Mouse (Mus musculus): Measurements from ENCODE around the gene Rabgap1l. TPM values are rescaled to one million over a fixed set of nuclear protein-coding genes. Genes with fewer than 3 reads are reported as not detected.

The Rabgap1l gene
- polyA plus RNA-seq, 1 experiment from 2014 or later, result 69.3 TPM

DNA sequence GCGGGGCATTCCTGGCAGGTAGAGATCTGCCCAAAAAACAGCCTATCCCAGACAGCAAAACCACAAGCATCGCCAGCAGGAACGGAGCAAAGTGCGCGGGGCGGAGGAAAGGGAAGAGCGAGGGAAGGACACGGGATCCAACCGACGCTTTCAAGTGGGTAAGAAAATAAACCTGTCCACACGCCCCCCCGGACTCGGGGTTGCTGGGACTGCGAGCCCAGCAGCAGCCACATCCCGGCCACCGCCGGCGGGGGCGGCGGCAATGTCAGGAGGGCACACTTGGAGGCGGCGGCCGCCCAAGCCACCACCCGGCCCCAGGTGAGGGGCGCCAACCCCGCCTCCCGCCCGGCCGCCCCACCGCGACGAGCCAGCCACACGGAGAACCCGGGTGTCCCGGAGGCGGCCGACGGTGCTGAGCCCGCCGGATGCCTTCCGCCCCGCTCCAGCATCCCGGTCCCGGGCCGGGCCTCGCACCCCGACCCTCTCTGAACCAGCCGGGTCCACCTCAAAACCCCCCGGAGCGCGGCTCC lies 790 bp downstream of the Rabgap1l start:
- Histone ChIP-seq H3K36me3 (ENCODE audit: control insufficient read depth, insufficient read depth, low read length) (no peaks in the 10 kb centered on the region), H3K4me3 (ENCODE audit: low read depth, low read length) (peak overlapping the region; percentile 97), H3K9me3 (ENCODE audit: control insufficient read depth, low read length) (no peaks in the 10 kb centered on the region), H3K27me3 (replicated peaks; ENCODE audit: control insufficient read depth, insufficient read depth, low read length) (no peaks in the 10 kb centered on the region), H3K9ac (ENCODE audit: low read depth, low read length) (peak overlapping the region; percentile 93), H3K4me1 (replicated peaks; ENCODE audit: control insufficient read depth, insufficient read depth, low read length) (peaks cover 11% of the 10 kb centered on the region), H3K27ac (ENCODE audit: low read depth, low read length) (peak overlapping the region; percentile 88), H3K4me2 (peak overlapping the region; percentile 84)
- DNase-seq (ENCODE audit: low spot score), result peak; percentile 73
- ATAC-seq (replicated peaks; ENCODE audit: low FRiP score), result peak; percentile 55
- under 1% methylated on average over 49 of the region's 51 CpGs for WGBS

DNA sequence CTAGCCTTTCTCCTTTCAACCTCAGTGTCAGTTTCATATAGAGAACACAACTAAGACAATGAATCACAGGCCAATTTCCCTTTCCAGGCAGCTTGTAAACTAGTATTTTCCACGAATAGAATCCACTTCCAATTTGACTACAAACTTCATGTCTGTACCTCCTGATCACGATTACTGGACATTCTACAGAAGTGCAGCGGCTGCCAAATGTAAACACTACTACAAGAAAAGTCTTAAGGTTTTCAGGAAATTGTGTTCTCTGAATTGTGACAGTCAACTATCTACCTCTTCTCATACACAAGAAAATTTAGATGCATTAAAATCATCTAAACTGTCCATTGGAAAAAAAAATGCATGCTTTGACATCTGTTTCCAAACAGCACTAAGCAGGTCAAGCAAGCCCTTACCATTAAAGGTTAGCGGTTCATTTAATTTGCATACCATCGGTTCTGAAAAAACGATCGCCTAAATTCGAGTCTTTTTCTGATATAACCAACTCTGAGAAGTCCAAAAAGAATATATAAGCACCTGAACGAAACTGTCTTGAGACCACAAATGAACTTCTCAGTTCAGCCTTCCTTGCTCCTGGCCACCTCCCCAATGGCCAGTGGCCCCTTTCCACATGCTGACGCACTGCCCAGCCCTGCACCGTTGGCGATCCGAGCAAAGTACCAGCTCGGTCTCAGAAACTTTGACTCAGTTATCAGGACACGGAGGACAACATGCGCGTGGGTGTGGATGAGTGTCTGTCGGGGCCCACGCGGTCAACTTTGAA lies 1.4 kb downstream of the Rabgap1l start:
- Histone ChIP-seq H3K4me1 (replicated peaks; ENCODE audit: control insufficient read depth, insufficient read depth, low read length) (peaks cover 15% of the 10 kb centered on the region), H3K27me3 (replicated peaks; ENCODE audit: control insufficient read depth, insufficient read depth, low read length) (no peaks in the 10 kb centered on the region), H3K36me3 (ENCODE audit: control insufficient read depth, insufficient read depth, low read length) (no peaks in the 10 kb centered on the region), H3K4me2 (peak overlapping the region; percentile 84), H3K4me3 (ENCODE audit: low read depth, low read length) (peak overlapping the region; percentile 97), H3K9me3 (ENCODE audit: control insufficient read depth, low read length) (no peaks in the 10 kb centered on the region), H3K9ac (ENCODE audit: low read depth, low read length) (peak overlapping the region; percentile 93), H3K27ac (ENCODE audit: low read depth, low read length) (peak overlapping the region; percentile 88)
- DNase-seq (ENCODE audit: low spot score) (no peak), ATAC-seq (replicated peaks; ENCODE audit: low FRiP score) (peak; percentile 4; the same call in 1 of the 2 replicates)
- 8% methylated on average over 20 of the region's 20 CpGs for WGBS

DNA sequence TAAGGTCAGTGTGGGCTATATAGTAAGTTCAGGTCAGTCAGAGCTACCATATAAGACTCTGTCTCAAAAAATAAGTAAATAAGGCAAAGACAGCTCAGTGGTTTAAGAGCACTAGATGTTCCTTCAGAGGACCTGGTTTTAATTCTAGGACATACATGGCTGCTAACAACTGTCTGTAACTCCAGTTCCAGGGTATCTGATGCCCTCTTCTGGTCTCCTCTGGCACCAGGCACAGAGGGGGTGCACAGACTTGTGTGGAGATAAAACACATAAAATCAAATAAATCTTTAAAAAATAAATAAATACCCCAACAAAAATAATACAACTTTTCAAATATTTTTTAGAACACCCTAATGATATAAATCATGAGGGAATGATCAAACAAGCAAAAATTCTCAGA lies 2.4 kb downstream of the Rabgap1l start:
- Histone ChIP-seq H3K27ac (ENCODE audit: low read depth, low read length) (no peak overlapping the region), H3K4me2 (peak overlapping the region; percentile 84), H3K9ac (ENCODE audit: low read depth, low read length) (no peak overlapping the region), H3K4me3 (ENCODE audit: low read depth, low read length) (no peak overlapping the region), H3K4me1 (replicated peaks; ENCODE audit: control insufficient read depth, insufficient read depth, low read length) (peaks cover 21% of the 10 kb centered on the region), H3K36me3 (ENCODE audit: control insufficient read depth, insufficient read depth, low read length) (no peaks in the 10 kb centered on the region), H3K27me3 (replicated peaks; ENCODE audit: control insufficient read depth, insufficient read depth, low read length) (no peaks in the 10 kb centered on the region), H3K9me3 (ENCODE audit: control insufficient read depth, low read length) (no peaks in the 10 kb centered on the region)
- DNase-seq (ENCODE audit: low spot score) (no peak), ATAC-seq (replicated peaks; ENCODE audit: low FRiP score) (no peak)

DNA sequence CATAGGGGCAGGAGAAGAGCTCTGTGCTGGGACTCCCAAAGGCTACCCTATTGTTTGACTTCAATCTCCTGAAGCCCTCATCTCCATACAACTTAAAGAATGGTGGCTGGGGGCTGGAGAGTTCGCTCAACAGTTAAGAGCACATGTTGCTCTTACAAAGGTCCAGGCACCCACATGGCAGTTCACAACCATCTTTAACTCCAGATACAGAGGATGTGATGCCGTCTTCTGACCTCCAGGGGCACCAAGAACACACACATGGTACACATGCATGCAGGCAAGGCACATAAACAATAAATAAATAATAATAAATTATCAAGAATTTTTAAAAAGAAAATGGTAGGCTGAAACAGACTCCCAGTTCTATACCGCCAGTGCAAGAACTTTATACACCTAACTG lies 3.1 kb downstream of the Rabgap1l start:
- no peak for ATAC-seq (replicated peaks; ENCODE audit: low FRiP score)
- Histone ChIP-seq H3K36me3 (ENCODE audit: control insufficient read depth, insufficient read depth, low read length) (no peaks in the 10 kb centered on the region), H3K4me2 (no peak overlapping the region), H3K4me3 (ENCODE audit: low read depth, low read length) (no peak overlapping the region), H3K27me3 (replicated peaks; ENCODE audit: control insufficient read depth, insufficient read depth, low read length) (no peaks in the 10 kb centered on the region), H3K9ac (ENCODE audit: low read depth, low read length) (no peak overlapping the region), H3K27ac (ENCODE audit: low read depth, low read length) (no peak overlapping the region), H3K4me1 (replicated peaks; ENCODE audit: control insufficient read depth, insufficient read depth, low read length) (peaks cover 17% of the 10 kb centered on the region), H3K9me3 (ENCODE audit: control insufficient read depth, low read length) (no peaks in the 10 kb centered on the region)
- DNase-seq (ENCODE audit: low spot score), result no peak
- 83% methylated on average over 3 of the region's 3 CpGs for WGBS

DNA sequence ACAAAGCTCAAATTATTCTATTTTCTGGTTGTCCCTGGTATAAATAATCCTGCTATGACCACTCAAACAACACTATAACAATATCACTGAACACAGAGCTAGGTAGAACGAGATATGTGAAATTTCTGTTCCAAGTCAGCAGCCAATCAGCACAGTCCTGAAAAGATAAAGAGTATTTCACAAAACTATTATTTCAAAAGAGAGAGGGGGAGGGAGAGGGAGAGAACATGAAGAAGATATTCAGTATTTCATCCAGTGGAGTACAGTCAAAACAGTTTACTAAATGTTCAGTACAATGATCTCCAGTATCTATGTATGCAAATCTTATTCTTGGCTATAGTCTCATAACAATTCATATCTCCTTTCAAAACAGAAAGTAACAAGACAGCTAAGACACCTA lies 5.1 kb downstream of the Rabgap1l start:
- ATAC-seq (replicated peaks; ENCODE audit: low FRiP score) (no peak), DNase-seq (ENCODE audit: low spot score) (no peak)
- Histone ChIP-seq H3K27me3 (replicated peaks; ENCODE audit: control insufficient read depth, insufficient read depth, low read length) (no peaks in the 10 kb centered on the region), H3K27ac (ENCODE audit: low read depth, low read length) (peak overlapping the region; percentile 61; the same call in 1 of the 2 replicates), H3K9me3 (ENCODE audit: control insufficient read depth, low read length) (no peaks in the 10 kb centered on the region), H3K9ac (ENCODE audit: low read depth, low read length) (no peak overlapping the region), H3K4me1 (replicated peaks; ENCODE audit: control insufficient read depth, insufficient read depth, low read length) (peaks cover 15% of the 10 kb centered on the region), H3K36me3 (ENCODE audit: control insufficient read depth, insufficient read depth, low read length) (no peaks in the 10 kb centered on the region), H3K4me2 (peak overlapping the region; percentile 52; the same call in 1 of the 2 replicates), H3K4me3 (ENCODE audit: low read depth, low read length) (no peak overlapping the region)
- WGBS, result 37% methylated on average over 1 of the region's 1 CpGs

DNA sequence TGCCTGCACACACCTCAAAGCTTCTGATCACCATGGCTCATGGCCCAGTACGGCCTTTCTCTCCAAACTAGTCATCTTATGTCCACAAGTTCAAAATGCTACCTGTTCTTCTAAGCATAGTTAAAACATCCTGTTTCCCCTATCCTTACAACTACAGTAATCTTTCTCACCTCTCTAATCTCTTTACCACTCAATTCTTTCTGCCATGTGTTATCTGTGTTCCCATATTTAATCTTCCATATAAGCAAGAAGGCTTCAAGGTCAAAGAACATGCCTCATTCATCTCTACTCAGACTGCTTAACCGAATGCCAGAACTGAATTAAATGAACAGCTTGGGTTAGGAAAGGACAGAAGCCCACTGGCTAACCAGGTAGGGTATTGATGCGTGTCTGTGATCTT lies 5.8 kb downstream of the Rabgap1l start:
- no peak for DNase-seq (ENCODE audit: low spot score)
- H3K9me3 ChIP-seq (ENCODE audit: control insufficient read depth, low read length), result no peaks in the 10 kb centered on the region
- H3K4me2 ChIP-seq, result peak overlapping the region; percentile 52

DNA sequence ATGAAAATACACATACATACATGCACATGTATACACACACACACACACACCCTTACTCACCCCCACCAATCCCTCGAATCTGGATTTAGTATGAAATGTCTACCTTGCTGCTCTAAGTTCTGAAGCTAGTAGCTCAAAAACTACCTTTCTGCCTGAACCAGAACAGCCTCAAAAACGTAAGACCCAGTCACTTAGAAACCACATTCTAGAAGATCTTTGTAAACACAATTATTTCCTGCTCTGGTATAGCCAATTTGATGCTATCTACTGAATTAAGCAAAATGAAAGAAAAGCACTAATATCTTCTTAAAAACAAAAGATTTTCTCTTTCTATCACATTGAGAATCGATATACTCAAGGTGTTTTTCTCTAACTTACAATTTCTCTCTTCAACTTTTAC lies 6.4 kb downstream of the Rabgap1l start:
- H3K4me3 ChIP-seq (ENCODE audit: low read depth, low read length), result no peak overlapping the region
- no peaks in the 10 kb centered on the region for H3K9me3 ChIP-seq (ENCODE audit: control insufficient read depth, low read length)
- peaks cover 15% of the 10 kb centered on the region for H3K4me1 ChIP-seq (replicated peaks; ENCODE audit: control insufficient read depth, insufficient read depth, low read length)
- H3K4me2 ChIP-seq, result no peak overlapping the region; the same call in 1 of the 2 replicates
- no peak overlapping the region for H3K27ac ChIP-seq (ENCODE audit: low read depth, low read length)
- no peaks in the 10 kb centered on the region for H3K36me3 ChIP-seq (ENCODE audit: control insufficient read depth, insufficient read depth, low read length)
- no peak overlapping the region for H3K9ac ChIP-seq (ENCODE audit: low read depth, low read length)
- H3K27me3 ChIP-seq (replicated peaks; ENCODE audit: control insufficient read depth, insufficient read depth, low read length), result no peaks in the 10 kb centered on the region
- DNase-seq (ENCODE audit: low spot score), result no peak
- ATAC-seq (replicated peaks; ENCODE audit: low FRiP score), result no peak
- 81% methylated on average over 3 of the region's 3 CpGs for WGBS

More for the DNA sequence above, 5.8 kb downstream of the Rabgap1l start:
- Histone ChIP-seq H3K27ac (ENCODE audit: low read depth, low read length) (peak overlapping the region; percentile 61), H3K4me1 (replicated peaks; ENCODE audit: control insufficient read depth, insufficient read depth, low read length) (peaks cover 15% of the 10 kb centered on the region), H3K36me3 (ENCODE audit: control insufficient read depth, insufficient read depth, low read length) (no peaks in the 10 kb centered on the region), H3K9ac (ENCODE audit: low read depth, low read length) (no peak overlapping the region), H3K27me3 (replicated peaks; ENCODE audit: control insufficient read depth, insufficient read depth, low read length) (no peaks in the 10 kb centered on the region), H3K4me3 (ENCODE audit: low read depth, low read length) (no peak overlapping the region)
- WGBS, result 79% methylated on average over 3 of the region's 3 CpGs
- no peak for ATAC-seq (replicated peaks; ENCODE audit: low FRiP score)

DNA sequence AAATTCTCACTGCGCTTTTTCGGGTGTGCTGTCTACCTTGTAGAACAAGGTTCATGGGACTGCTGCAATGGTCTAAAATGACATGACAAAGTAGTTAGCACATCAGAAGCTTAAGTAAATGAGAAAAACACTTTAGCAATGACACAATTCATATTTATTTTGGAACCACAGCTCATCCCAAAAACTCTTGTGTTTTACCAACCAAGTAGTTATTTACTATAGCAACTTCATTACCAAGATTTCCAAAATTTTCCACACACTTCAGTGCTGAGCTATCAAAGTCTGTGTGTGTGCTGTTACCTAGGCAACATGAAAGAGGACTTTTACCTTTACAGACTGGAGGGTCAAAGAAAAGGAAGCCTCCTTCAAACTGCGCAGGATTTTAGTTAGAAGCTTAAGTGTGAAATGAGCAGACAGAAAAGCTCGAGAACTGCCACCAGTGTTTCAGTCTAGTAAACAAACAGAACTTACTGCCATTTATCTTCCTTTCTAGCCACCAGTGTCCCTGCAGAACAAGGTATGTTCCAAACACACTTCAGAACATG lies 7.3 kb downstream of the Rabgap1l start:
- no peak overlapping the region for H3K9ac ChIP-seq (ENCODE audit: low read depth, low read length)
- DNase-seq (ENCODE audit: low spot score), result no peak
- H3K36me3 ChIP-seq (ENCODE audit: control insufficient read depth, insufficient read depth, low read length), result no peaks in the 10 kb centered on the region
- no peak overlapping the region for H3K27ac ChIP-seq (ENCODE audit: low read depth, low read length)
- no peak overlapping the region for H3K4me3 ChIP-seq (ENCODE audit: low read depth, low read length)
- ATAC-seq (replicated peaks; ENCODE audit: low FRiP score), result no peak
- H3K9me3 ChIP-seq (ENCODE audit: control insufficient read depth, low read length), result no peaks in the 10 kb centered on the region
- no peaks in the 10 kb centered on the region for H3K27me3 ChIP-seq (replicated peaks; ENCODE audit: control insufficient read depth, insufficient read depth, low read length)
- peaks cover 15% of the 10 kb centered on the region for H3K4me1 ChIP-seq (replicated peaks; ENCODE audit: control insufficient read depth, insufficient read depth, low read length)
- 79% methylated on average over 4 of the region's 4 CpGs for WGBS
- H3K4me2 ChIP-seq, result no peak overlapping the region; the same call in 1 of the 2 replicates

Data from liver, embryonic 11.5 days (tissue).